Mouse (Mus musculus): ENCODE results near the gene Litaf. TPM values are rescaled to one million over a fixed set of nuclear protein-coding genes. Genes with fewer than 3 reads are reported as not detected.

Gene Litaf
- polyA plus RNA-seq, 1 experiment: 17.6 TPM

- no peak overlapping the region for H3K27ac ChIP-seq (replicated peaks; ENCODE audit: low read depth, low read length)
- H3K4me1 ChIP-seq (ENCODE audit: control insufficient read depth, insufficient read depth, insufficient read length, low read length): peaks cover 31% of the 10 kb centered on the region
- no peak overlapping the region for H3K4me3 ChIP-seq (ENCODE audit: insufficient read depth, low read depth, low read length)
These were observed 6.5 kb upstream of the Litaf start for GRCm38 (mm10) chr16:11072454-11072853.

GRCm38 (mm10) chr16:11071887-11072286, 5.9 kb upstream of the Litaf start:
- H3K27ac ChIP-seq (replicated peaks; ENCODE audit: low read depth, low read length): no peak overlapping the region
- H3K4me1 ChIP-seq (ENCODE audit: control insufficient read depth, insufficient read depth, insufficient read length, low read length): peaks cover 31% of the 10 kb centered on the region
- no peak overlapping the region for H3K4me3 ChIP-seq (ENCODE audit: insufficient read depth, low read depth, low read length)

- Histone ChIP-seq H3K4me3 (ENCODE audit: insufficient read depth, low read depth, low read length) (no peak overlapping the region), H3K4me1 (ENCODE audit: control insufficient read depth, insufficient read depth, insufficient read length, low read length) (peaks cover 31% of the 10 kb centered on the region), H3K27ac (replicated peaks; ENCODE audit: low read depth, low read length) (no peak overlapping the region)
These were observed 5.2 kb upstream of the Litaf start for GRCm38 (mm10) chr16:11071176-11071575.

- H3K27ac ChIP-seq (replicated peaks; ENCODE audit: low read depth, low read length): peak overlapping the region; percentile 78
- H3K4me3 ChIP-seq (ENCODE audit: insufficient read depth, low read depth, low read length): no peak overlapping the region
- H3K4me1 ChIP-seq (ENCODE audit: control insufficient read depth, insufficient read depth, insufficient read length, low read length): peaks cover 35% of the 10 kb centered on the region
These were observed 3.9 kb upstream of the Litaf start for GRCm38 (mm10) chr16:11069710-11070420.

- H3K4me3 ChIP-seq (ENCODE audit: insufficient read depth, low read depth, low read length): peak overlapping the region; percentile 4; the same call in 1 of the 2 replicates
- H3K27ac ChIP-seq (replicated peaks; ENCODE audit: low read depth, low read length): peak overlapping the region; percentile 66
- peaks cover 35% of the 10 kb centered on the region for H3K4me1 ChIP-seq (ENCODE audit: control insufficient read depth, insufficient read depth, insufficient read length, low read length)
These were observed 3.3 kb upstream of the Litaf start for GRCm38 (mm10) chr16:11069271-11069670.

- peaks cover 36% of the 10 kb centered on the region for H3K4me1 ChIP-seq (ENCODE audit: control insufficient read depth, insufficient read depth, insufficient read length, low read length)
- H3K27ac ChIP-seq (replicated peaks; ENCODE audit: low read depth, low read length): peak overlapping the region; percentile 71
- H3K4me3 ChIP-seq (ENCODE audit: insufficient read depth, low read depth, low read length): no peak overlapping the region
These were observed 2.7 kb upstream of the Litaf start for GRCm38 (mm10) chr16:11068666-11069065.

GRCm38 (mm10) chr16:11066833-11067191, 855 bp upstream of the Litaf start:
- Histone ChIP-seq H3K27ac (replicated peaks; ENCODE audit: low read depth, low read length) (peak overlapping the region; percentile 71), H3K4me3 (ENCODE audit: insufficient read depth, low read depth, low read length) (peak overlapping the region; percentile 81), H3K4me1 (ENCODE audit: control insufficient read depth, insufficient read depth, insufficient read length, low read length) (peaks cover 46% of the 10 kb centered on the region)

GRCm38 (mm10) chr16:11065431-11065830, 526 bp downstream of the Litaf start:
- Histone ChIP-seq H3K27ac (replicated peaks; ENCODE audit: low read depth, low read length) (no peak overlapping the region), H3K4me1 (ENCODE audit: control insufficient read depth, insufficient read depth, insufficient read length, low read length) (peaks cover 38% of the 10 kb centered on the region)

GRCm38 (mm10) chr16:11064742-11065141, 1.2 kb downstream of the Litaf start:
- no peak overlapping the region for H3K4me3 ChIP-seq (ENCODE audit: insufficient read depth, low read depth, low read length)
- no peak overlapping the region for H3K27ac ChIP-seq (replicated peaks; ENCODE audit: low read depth, low read length)
- peaks cover 31% of the 10 kb centered on the region for H3K4me1 ChIP-seq (ENCODE audit: control insufficient read depth, insufficient read depth, insufficient read length, low read length)

More at GRCm38 (mm10) chr16:11065431-11065830, 526 bp downstream of the Litaf start:
- no peak overlapping the region for H3K4me3 ChIP-seq (ENCODE audit: insufficient read depth, low read depth, low read length)

- no peak overlapping the region for H3K27ac ChIP-seq (replicated peaks; ENCODE audit: low read depth, low read length)
- H3K4me1 ChIP-seq (ENCODE audit: control insufficient read depth, insufficient read depth, insufficient read length, low read length): peaks cover 27% of the 10 kb centered on the region
- H3K4me3 ChIP-seq (ENCODE audit: insufficient read depth, low read depth, low read length): no peak overlapping the region
These were observed 1.6 kb downstream of the Litaf start for GRCm38 (mm10) chr16:11064341-11064740.

GRCm38 (mm10) chr16:11062794-11063721, 2.9 kb downstream of the Litaf start:
- Histone ChIP-seq H3K4me3 (ENCODE audit: insufficient read depth, low read depth, low read length) (peak overlapping the region; percentile 23), H3K4me1 (ENCODE audit: control insufficient read depth, insufficient read depth, insufficient read length, low read length) (peaks cover 17% of the 10 kb centered on the region), H3K27ac (replicated peaks; ENCODE audit: low read depth, low read length) (peak overlapping the region; percentile 86)

- peaks cover 15% of the 10 kb centered on the region for H3K4me1 ChIP-seq (ENCODE audit: control insufficient read depth, insufficient read depth, insufficient read length, low read length)
- no peak within 1 kb of the TSS for H3K27ac ChIP-seq (replicated peaks; ENCODE audit: low read depth, low read length)
- H3K4me3 ChIP-seq (ENCODE audit: insufficient read depth, low read depth, low read length): no peak within 1 kb of the TSS
These were observed 5.3 kb downstream of the Litaf start, which contains the start of gene Snn for GRCm38 (mm10) chr16:11060645-11061044. Gene Snn, plus strand, starts transcription at chr16:11060945.

- Histone ChIP-seq H3K4me3 (ENCODE audit: insufficient read depth, low read depth, low read length) (no peak overlapping the region), H3K4me1 (ENCODE audit: control insufficient read depth, insufficient read depth, insufficient read length, low read length) (no peaks in the 10 kb centered on the region), H3K27ac (replicated peaks; ENCODE audit: low read depth, low read length) (no peak overlapping the region)
These were observed 10.0 kb downstream of the Litaf start for GRCm38 (mm10) chr16:11055916-11056315.

GRCm38 (mm10) chr16:11054871-11055270, 11.1 kb downstream of the Litaf start:
- no peaks in the 10 kb centered on the region for H3K4me1 ChIP-seq (ENCODE audit: control insufficient read depth, insufficient read depth, insufficient read length, low read length)
- H3K4me3 ChIP-seq (ENCODE audit: insufficient read depth, low read depth, low read length): no peak overlapping the region
- H3K27ac ChIP-seq (replicated peaks; ENCODE audit: low read depth, low read length): no peak overlapping the region

GRCm38 (mm10) chr16:11054409-11054808, 11.5 kb downstream of the Litaf start:
- Histone ChIP-seq H3K4me1 (ENCODE audit: control insufficient read depth, insufficient read depth, insufficient read length, low read length) (peaks cover 2% of the 10 kb centered on the region; the same call in 1 of the 2 replicates), H3K27ac (replicated peaks; ENCODE audit: low read depth, low read length) (no peak overlapping the region)

More at GRCm38 (mm10) chr16:11054409-11054808, 11.5 kb downstream of the Litaf start:
- no peak overlapping the region for H3K4me3 ChIP-seq (ENCODE audit: insufficient read depth, low read depth, low read length)

All from brown adipose tissue, adult 24 weeks (tissue).